Mouse (Mus musculus) hindbrain, embryonic 10.5 days (tissue): ENCODE results near the gene St6galnac6. TPM values are rescaled to one million over a fixed set of nuclear protein-coding genes. Genes with fewer than 3 reads are reported as not detected.

Experiments used
- DNase-seq: peaks from one replicate; pipeline ENCODE4 v3.0.0-alpha.2; 2017; ENCODE audit warnings: low spot score
- H3K27ac ChIP-seq: fragments of 300-500 bp; sonication (generic); 2 replicates; pipeline ENCODE4 v1.5.1; 2016; ENCODE audit warnings: mild to moderate bottlenecking, moderate library complexity
- H3K27me3 ChIP-seq: fragments of 300-500 bp; sonication (generic); 2 replicates; pipeline ENCODE4 v1.6.1; 2016; ENCODE audit warnings: mild to moderate bottlenecking; ENCODE audit not compliant: poor library complexity, insufficient read depth, severe bottlenecking
- H3K36me3 ChIP-seq: fragments of 300-500 bp; sonication (generic); 2 replicates; pipeline ENCODE4 v1.6.1; 2016; ENCODE audit warnings: mild to moderate bottlenecking, moderate library complexity
- H3K4me1 ChIP-seq: fragments of 300-500 bp; sonication (generic); replicated peaks from 2 replicates; pipeline ENCODE4 v1.6.1; 2016; ENCODE audit warnings: mild to moderate bottlenecking
- H3K4me3 ChIP-seq: fragments of 300-500 bp; sonication (generic); 2 replicates; pipeline ENCODE4 v1.5.1; 2016; ENCODE audit warnings: mild to moderate bottlenecking, moderate library complexity
- H3K9me3 ChIP-seq: fragments of 300-500 bp; sonication (generic); 2 replicates; pipeline ENCODE4 v1.6.1; 2016; ENCODE audit warnings: mild to moderate bottlenecking, moderate library complexity
- WGBS: fragments of 180-500 bp; shearing (Covaris S2); methylation state at CpG from one replicate; pipeline ENCODE4 v1.1.7; 2016; 5-methylcytosine and 5-hydroxymethylcytosine counted together
- polyA plus RNA-seq: library from polyadenylated mRNA; unstranded; fragments of >200 nt; fragmentation: Nextera tagmentation; extraction: Ambion mirVana; gene quantifications from 2 replicates; pipeline ENCODE4 v1.2.1, GENCODE M21; 2016

Gene St6galnac6
- 12.7 and 14.1 TPM in 2 replicates for polyA plus RNA-seq

DNA sequence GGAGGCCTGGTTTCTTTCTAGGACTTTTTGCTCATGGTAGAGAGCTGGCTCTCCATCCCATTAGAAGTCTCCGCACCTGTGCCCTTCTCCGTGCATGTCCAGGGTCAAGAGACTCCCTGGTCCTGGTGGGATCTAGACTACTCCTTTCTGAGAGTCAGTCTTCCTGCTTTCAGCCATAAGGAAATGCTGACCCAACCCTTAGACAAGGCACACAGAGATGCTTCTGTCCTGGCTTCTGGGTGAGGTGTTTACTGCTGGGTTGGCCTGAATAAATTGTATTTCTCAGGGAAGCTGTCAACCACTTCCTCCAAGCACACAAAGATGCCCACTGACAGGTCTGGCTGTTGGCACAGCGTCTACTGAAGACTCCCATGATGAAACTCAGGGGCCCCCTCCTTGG lies at the start of gene St6galnac6:
Gene St6galnac6, plus strand, starts transcription at position 301 of the 400 bp plus-strand sequence.
- Histone ChIP-seq H3K9me3 (no peaks in the 10 kb centered on the region), H3K27me3 (no peaks in the 10 kb centered on the region), H3K36me3 (peaks cover 15% of the 10 kb centered on the region), H3K27ac (no peak within 1 kb of the TSS), H3K4me1 (peaks cover 17% of the 10 kb centered on the region), H3K4me3 (no peak within 1 kb of the TSS)
- DNase-seq, result no peak
- WGBS, result 96% methylated on average over 3 of the region's 3 CpGs

DNA sequence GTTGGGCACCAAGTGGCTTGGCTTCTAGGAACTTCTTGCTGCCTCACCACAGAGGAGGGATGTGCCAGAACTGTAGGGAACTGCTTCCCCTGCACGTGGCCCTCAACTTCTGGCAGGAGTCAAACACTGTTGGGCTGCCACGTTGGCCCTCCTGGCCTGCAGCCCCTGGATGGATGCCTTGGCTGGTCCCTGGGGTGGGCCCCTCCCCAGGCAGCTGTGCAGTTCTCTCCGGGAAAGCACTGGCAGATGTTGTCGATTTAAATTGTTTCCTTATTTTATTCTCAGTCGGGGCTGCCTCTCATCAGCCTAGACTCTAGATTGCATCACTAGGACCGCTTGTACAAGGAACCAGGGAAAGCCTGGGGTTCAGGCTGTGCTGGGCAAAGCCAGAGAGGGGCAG lies 49.7 kb upstream of the St6galnac6 start:
- H3K36me3 ChIP-seq, result peaks cover 41% of the 10 kb centered on the region
- H3K4me3 ChIP-seq, result no peak overlapping the region
- H3K9me3 ChIP-seq, result no peaks in the 10 kb centered on the region
- DNase-seq, result no peak
- H3K27me3 ChIP-seq, result no peaks in the 10 kb centered on the region
- H3K27ac ChIP-seq, result no peak overlapping the region
- peaks cover 41% of the 10 kb centered on the region for H3K4me1 ChIP-seq
- 81% methylated on average over 6 of the region's 6 CpGs for WGBS

DNA sequence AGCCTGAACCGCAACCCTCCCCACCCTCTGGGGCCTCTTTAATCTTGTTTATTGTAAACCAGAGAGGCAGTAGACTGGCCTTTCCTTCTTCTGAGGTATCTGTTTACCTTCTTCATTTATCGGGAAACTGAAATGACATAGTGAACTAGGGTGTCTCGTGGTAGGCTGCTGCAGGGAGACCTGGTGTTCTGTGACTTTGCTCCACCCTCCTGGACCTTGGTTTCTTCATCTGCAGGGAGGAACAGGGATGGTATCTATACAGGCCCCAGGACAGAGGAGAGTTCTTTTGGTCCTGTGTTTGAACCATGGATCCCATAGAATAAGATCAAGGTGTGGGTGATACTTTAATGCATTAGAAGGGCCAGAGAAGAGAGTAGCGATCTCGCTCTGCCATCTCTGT lies 48.3 kb upstream of the St6galnac6 start:
- DNase-seq, result no peak
- Histone ChIP-seq H3K4me1 (peaks cover 54% of the 10 kb centered on the region), H3K36me3 (peaks cover 29% of the 10 kb centered on the region), H3K27me3 (no peaks in the 10 kb centered on the region), H3K9me3 (no peaks in the 10 kb centered on the region), H3K27ac (0 out of 2 replicates have a peak overlapping the region, but pooled peaks have one; percentile 2), H3K4me3 (no peak overlapping the region)
- 89% methylated on average over 5 of the region's 5 CpGs for WGBS

DNA sequence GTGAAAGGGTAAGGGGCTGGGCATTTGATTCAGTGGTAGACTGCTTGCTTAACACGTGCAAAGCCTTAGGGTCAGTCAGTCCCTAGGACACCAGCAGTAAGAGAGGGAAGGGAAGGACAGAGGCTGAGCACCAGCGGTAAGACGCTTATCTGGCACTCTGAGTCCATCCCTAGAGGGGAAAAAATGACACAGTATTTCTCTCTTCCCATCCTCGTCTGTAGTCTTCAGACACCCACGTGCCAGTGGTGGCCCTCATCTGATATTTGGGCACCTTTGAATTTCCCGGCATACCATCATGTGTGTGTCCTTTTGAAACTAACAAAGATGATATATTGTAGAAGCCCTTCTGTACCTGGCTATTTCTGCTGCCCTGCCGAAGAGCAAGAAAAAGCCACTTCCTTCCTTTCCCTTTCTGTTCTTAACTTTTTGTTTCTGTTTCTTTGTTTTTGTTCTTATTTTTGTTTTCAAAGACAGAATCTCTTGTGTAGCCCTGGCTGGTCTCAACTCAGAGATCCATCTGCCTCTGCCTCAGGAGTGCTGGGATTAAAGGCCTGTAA lies 45.8 kb upstream of the St6galnac6 start:
- 85% methylated on average over 7 of the region's 7 CpGs for WGBS
- H3K4me1 ChIP-seq, result peaks cover 66% of the 10 kb centered on the region
- peak overlapping the region; percentile 13; the same call in 1 of the 2 replicates for H3K27ac ChIP-seq
- DNase-seq, result no peak
- H3K9me3 ChIP-seq, result no peaks in the 10 kb centered on the region
- H3K4me3 ChIP-seq, result no peak overlapping the region
- no peaks in the 10 kb centered on the region for H3K27me3 ChIP-seq
- H3K36me3 ChIP-seq, result peaks cover 14% of the 10 kb centered on the region

DNA sequence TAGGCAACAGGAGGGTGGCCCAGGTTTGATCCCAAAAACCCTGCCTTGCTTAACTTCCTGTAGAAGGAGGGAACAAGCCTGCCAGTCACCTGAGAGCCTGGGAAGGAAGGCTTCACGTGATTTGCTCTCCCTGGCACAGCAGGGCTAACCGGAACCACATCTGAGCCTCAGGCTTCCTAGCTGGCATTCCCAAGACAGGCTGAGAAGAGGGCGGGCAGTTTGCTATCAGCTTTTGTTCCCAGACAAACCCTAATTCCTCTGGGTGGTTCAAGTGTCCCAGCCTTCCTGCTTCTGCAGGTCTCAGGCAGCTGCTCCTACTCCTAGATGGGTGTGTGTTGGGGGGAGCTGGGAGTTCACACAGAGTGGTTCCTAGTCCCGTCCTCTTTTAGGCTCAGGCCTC lies 44.0 kb upstream of the St6galnac6 start:
- H3K9me3 ChIP-seq, result no peaks in the 10 kb centered on the region
- DNase-seq, result no peak
- peaks cover 70% of the 10 kb centered on the region for H3K4me1 ChIP-seq
- no peaks in the 10 kb centered on the region for H3K27me3 ChIP-seq
- H3K4me3 ChIP-seq, result no peak overlapping the region; the same call in 1 of the 2 replicates
- peaks cover 13% of the 10 kb centered on the region for H3K36me3 ChIP-seq
- 43% methylated on average over 4 of the region's 4 CpGs for WGBS
- H3K27ac ChIP-seq, result peak overlapping the region; percentile 90

DNA sequence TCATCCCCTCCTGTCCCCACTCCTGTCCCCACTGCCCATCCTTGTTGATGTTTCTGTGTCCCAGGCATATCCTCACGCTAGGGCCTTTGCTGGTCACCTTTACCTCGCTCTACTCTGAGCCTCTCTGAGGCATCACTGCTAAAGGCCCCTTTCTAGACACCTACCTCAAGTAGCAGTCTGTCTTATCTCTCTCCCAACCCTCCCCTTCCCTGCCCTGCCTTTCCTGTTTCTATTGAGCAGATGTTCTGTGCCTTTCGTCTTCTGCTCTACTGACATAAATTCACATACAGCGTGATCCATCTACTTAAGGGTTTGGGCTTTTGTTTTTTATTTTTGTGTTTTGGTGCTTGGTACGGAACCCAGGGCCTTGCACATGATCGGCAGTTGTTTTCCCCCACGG lies 43.5 kb upstream of the St6galnac6 start:
- no peak for DNase-seq
- Histone ChIP-seq H3K4me3 (no peak overlapping the region), H3K9me3 (no peaks in the 10 kb centered on the region), H3K27me3 (no peaks in the 10 kb centered on the region), H3K4me1 (peaks cover 71% of the 10 kb centered on the region), H3K36me3 (peaks cover 18% of the 10 kb centered on the region), H3K27ac (peak overlapping the region; percentile 90)
- 83% methylated on average over 7 of the region's 7 CpGs for WGBS

DNA sequence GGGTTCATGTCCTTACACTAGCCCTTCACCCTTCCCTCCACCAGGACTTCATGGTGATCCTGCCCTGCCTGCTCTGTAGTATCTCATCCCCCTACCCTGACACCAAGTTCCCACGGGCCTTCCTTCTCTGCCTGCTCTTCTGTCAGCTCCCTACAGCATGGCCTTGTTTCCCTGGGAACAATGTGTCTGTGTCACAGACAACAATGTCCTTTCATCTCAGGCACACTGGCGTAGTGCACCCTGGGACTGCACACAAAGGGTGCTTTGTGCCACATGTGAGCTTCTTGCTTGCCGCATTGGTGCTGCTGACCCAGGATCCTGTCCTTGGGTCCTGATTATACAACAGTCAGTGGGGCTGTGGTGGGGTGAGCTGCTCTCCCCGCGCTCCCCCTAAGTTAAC lies 39.9 kb upstream of the St6galnac6 start:
- H3K27me3 ChIP-seq, result no peaks in the 10 kb centered on the region
- DNase-seq, result peak; percentile 85
- WGBS, result 24% methylated on average over 5 of the region's 5 CpGs
- H3K27ac ChIP-seq, result peak overlapping the region; percentile 90
- H3K9me3 ChIP-seq, result no peaks in the 10 kb centered on the region
- H3K4me3 ChIP-seq, result peak overlapping the region; percentile 23
- H3K4me1 ChIP-seq, result peaks cover 61% of the 10 kb centered on the region
- H3K36me3 ChIP-seq, result peaks cover 49% of the 10 kb centered on the region

DNA sequence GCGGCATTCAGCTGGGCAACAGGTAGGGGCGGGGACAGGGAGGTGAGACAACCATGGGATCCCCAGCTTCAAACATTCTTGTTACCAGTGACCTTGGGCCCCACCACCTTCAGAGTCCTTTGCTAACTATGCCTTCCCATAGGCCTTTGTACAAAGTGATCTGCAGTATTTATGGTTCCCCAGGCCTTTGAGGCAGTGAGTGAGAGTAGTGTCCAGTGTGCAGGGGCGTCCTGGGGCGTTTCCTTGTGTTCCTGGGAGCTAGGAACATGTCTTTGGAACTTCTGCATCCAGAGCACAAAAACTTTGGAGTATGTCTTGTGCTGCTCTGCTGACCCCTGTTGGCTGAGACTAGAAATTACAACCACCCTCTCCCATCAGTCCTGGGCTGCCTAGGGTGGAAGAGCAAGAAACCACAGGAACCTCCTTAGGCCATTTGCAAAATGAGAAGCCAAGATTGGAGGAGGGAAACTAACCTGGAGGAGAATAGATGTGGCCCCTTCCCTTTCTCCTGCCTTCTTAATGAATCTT lies 32.9 kb upstream of the St6galnac6 start:
- Histone ChIP-seq H3K4me3 (no peak overlapping the region), H3K4me1 (peaks cover 6% of the 10 kb centered on the region), H3K36me3 (peaks cover 76% of the 10 kb centered on the region), H3K27ac (no peak overlapping the region), H3K9me3 (no peaks in the 10 kb centered on the region), H3K27me3 (no peaks in the 10 kb centered on the region)
- peak; percentile 74 for DNase-seq
- 46% methylated on average over 4 of the region's 4 CpGs for WGBS

DNA sequence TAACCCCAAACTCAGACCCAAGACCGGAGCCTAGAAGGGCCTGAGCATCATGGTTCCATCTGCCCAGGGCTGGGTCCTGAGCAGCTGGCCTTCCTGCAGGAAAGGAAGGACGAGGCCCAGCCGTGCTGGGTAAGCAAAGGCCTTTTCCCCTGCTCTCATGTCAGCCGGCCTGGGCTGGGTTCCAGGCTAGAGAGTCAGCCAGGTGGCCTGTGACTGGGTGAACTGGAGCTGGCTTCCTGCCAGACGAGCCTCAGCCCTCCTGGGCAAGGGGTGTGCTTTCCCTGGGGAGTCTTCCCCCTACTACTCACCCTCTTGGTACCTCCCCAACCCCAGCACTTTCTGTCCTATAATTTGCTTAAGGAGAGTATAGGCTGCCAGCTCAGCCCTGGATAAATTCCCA lies 31.4 kb upstream of the St6galnac6 start:
- no peak overlapping the region for H3K4me3 ChIP-seq
- DNase-seq, result no peak
- peaks cover 14% of the 10 kb centered on the region for H3K4me1 ChIP-seq
- 76% methylated on average over 5 of the region's 5 CpGs for WGBS
- no peaks in the 10 kb centered on the region for H3K9me3 ChIP-seq
- H3K27ac ChIP-seq, result no peak overlapping the region
- H3K36me3 ChIP-seq, result peaks cover 68% of the 10 kb centered on the region
- H3K27me3 ChIP-seq, result no peaks in the 10 kb centered on the region

DNA sequence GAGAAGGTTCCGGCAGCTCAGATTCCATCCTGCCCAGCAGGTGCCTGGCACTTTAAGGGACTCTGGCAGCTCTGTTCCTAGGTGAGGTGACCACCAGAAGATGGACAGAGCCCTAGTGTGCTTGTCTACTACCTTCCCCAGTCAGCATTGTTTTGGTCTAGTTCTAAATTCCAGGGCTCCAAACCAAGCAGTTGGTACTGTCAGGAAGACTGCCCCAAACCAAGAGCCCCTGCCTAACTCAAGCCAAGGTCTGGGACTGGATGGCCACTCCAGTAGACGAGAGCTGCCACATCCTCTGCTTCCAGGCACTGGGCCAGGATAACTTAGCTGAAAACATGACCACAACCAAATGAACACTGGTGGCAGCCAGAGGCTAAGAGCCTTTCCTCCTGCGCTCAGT lies 30.6 kb upstream of the St6galnac6 start:
- WGBS, result 92% methylated on average over 3 of the region's 3 CpGs
- peaks cover 62% of the 10 kb centered on the region for H3K36me3 ChIP-seq
- no peak for DNase-seq

DNA sequence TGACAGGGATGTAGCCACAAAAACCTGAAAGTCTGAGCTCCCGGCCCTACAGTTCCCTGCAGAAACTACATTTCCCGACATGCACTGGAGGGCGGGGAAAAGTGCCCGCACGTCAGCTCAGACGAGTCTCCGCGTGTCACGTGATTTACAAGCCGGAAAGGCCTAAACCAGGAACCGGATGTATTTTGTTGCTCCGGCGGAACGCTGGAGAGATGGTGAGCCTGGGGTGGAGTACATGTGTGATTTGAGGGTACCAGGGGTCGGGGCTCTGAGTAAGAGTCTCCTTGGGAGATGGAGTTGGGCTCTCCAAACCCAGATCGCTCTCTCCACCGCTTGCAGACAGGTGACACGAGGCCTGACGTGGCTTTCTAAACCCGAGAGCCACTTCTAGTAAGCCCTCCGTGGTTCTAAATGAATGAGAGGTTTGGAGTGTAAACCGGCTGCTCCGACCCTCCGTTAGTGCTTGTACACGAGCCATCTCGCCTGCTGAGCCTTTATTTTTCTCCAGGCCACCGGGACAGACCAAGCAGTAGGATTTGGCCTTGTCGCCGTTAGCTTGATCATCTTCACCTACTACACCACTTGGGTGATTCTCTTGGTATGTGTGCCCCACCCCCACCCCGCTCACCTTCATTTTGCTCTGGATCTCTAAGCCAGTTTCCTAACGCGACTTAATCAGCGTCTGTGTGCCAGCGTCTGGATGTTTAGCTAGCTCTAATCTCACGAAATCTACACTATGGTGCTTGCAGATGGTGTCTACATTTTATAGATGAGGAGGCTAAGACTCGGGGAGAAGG lies 28.6 kb upstream of the St6galnac6 start, which contains the start of gene Dpm2:
Gene Dpm2, plus strand, starts transcription at position 161 of the 797 bp plus-strand sequence.
- Histone ChIP-seq H3K27me3 (peaks cover 2% of the 10 kb centered on the region), H3K9me3 (no peaks in the 10 kb centered on the region), H3K4me1 (peaks cover 23% of the 10 kb centered on the region), H3K4me3 (peak within 1 kb of the TSS; percentile 78), H3K36me3 (peaks cover 43% of the 10 kb centered on the region), H3K27ac (peak within 1 kb of the TSS; percentile 82)
- WGBS, result 3% methylated on average over 36 of the region's 36 CpGs
- peak; percentile 87 for DNase-seq

More for the DNA sequence above, 30.6 kb upstream of the St6galnac6 start:
- H3K9me3 ChIP-seq, result no peaks in the 10 kb centered on the region
- peaks cover 14% of the 10 kb centered on the region for H3K4me1 ChIP-seq
- no peak overlapping the region for H3K27ac ChIP-seq
- H3K27me3 ChIP-seq, result no peaks in the 10 kb centered on the region
- no peak overlapping the region for H3K4me3 ChIP-seq

DNA sequence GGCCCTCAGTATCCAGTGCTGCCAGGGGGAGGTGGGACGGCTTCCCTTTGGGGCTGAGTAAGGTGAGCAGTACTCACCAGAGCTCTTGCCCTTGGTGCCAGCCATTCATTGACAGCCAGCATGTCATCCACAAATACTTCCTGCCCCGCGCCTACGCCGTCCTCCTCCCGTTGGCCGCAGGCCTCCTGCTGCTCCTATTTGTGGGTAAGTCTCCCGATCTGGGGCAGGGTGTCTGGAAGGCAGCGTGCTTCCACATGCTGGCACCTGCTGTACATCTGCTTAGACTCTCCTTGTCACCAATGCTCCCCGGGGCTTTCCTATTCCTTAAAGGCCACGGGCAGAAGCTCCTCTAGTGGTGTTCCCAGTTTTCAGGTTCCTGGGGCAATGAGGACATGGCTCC lies 27.3 kb upstream of the St6galnac6 start:
- Histone ChIP-seq H3K4me3 (peak overlapping the region; percentile 78), H3K9me3 (no peaks in the 10 kb centered on the region), H3K4me1 (peaks cover 28% of the 10 kb centered on the region), H3K36me3 (peaks cover 30% of the 10 kb centered on the region), H3K27me3 (peaks cover 15% of the 10 kb centered on the region), H3K27ac (no peak overlapping the region)
- 89% methylated on average over 11 of the region's 11 CpGs for WGBS
- no peak for DNase-seq

DNA sequence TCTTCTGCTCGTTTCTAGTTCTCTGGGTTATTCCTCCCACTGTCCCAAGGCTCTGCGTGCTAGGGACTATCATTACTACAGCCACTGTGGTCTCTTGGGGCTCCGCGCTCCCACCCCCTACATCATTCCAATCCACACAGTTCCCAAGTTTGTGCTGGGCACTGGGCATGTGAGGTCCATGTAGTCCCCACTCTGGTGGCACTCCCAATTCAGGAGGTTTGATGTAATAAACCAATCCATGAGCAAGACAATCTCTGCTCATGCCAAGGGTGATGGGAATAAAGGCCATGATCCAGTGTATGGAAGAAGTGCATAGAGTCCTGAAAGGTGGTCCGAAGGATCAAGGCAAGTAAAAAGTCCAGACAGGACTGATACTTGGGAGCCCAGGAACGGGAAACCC lies 25.0 kb upstream of the St6galnac6 start, which contains the start of gene Pip5kl1:
Gene Pip5kl1, plus strand, starts transcription at position 301 of the 400 bp plus-strand sequence.
- WGBS, result 82% methylated on average over 6 of the region's 6 CpGs
- DNase-seq, result no peak
- H3K4me3 ChIP-seq, result peak within 1 kb of the TSS; percentile 59
- H3K9me3 ChIP-seq, result no peaks in the 10 kb centered on the region
- H3K4me1 ChIP-seq, result peaks cover 32% of the 10 kb centered on the region
- peaks cover 38% of the 10 kb centered on the region for H3K27me3 ChIP-seq
- H3K27ac ChIP-seq, result peak within 1 kb of the TSS; percentile 64; the same call in 1 of the 2 replicates
- H3K36me3 ChIP-seq, result peaks cover 9% of the 10 kb centered on the region
